Mouse (Mus musculus) gastrocnemius, postnatal 4 days (tissue): ENCODE results near the gene Amfr. TPM values are rescaled to one million over a fixed set of nuclear protein-coding genes. Genes with fewer than 3 reads are reported as not detected.

ENCODE experiments used
- DNase-seq, 2 experiments: peaks; one replicate each; pipeline ENCODE4 v3.0.0; 2021 to 2022; ENCODE audit warnings: low spot score in 2 of 2, mixed read lengths in 2 of 2
- long read RNA-seq, 2 experiments: library from polyadenylated mRNA; stranded (forward); transcript quantifications; one replicate each; pipeline ENCODE4 v2.0.0; 2021
- total RNA-seq, 2 experiments: library from RNA; stranded (reverse); gene quantifications; 2 replicates each; pipeline ENCODE4 v1.2.3; 2021

Amfr gene
- 10 to 100 TPM; 93.2 to 98.0 TPM for total RNA-seq
- long read RNA-seq, experiment 1, transcript Amfr-201 (14 exons, 3,880 nt) = major isoform, 215 of 255 reads
- long read RNA-seq, experiment 1, partial matches to known transcripts = 7 of 255 reads
- long read RNA-seq, experiment 1, other reads (novel, unspliced or antisense) = 29 of 255 reads
- long read RNA-seq, experiment 2, transcript Amfr-201 (14 exons, 3,880 nt) = major isoform, 289 of 341 reads
- long read RNA-seq, experiment 2, partial matches to known transcripts = 16 of 341 reads
- long read RNA-seq, experiment 2, other reads (novel, unspliced or antisense) = 34 of 341 reads

GRCm38 (mm10) chr8:94012013-94012951 lies at the start of gene Amfr:
Amfr (minus strand) TSS chr8:94012842.
- DNase-seq = peak; percentile 57 to 78

- DNase-seq = peak in 1 of 2 experiments; percentile 50
These were observed 44.7 kb upstream of the Amfr start for GRCm38 (mm10) chr8:94057157-94057854.

- DNase-seq = no peak
These were observed 40.1 kb upstream of the Amfr start for GRCm38 (mm10) chr8:94052696-94053095.

- DNase-seq = no peak
These were observed 35.2 kb upstream of the Amfr start for GRCm38 (mm10) chr8:94047845-94048244.

- no peak for DNase-seq
These were observed 25.2 kb upstream of the Amfr start for GRCm38 (mm10) chr8:94037806-94038205.

- DNase-seq = peak; percentile 74 to 90
These were observed 24.4 kb upstream of the Amfr start, which contains the start of the genes Nudt21 and Ogfod1 for GRCm38 (mm10) chr8:94036944-94037524. Nudt21 (minus strand) TSS chr8:94037031. Ogfod1 (plus strand) TSS chr8:94037198.

GRCm38 (mm10) chr8:94036541-94036940 lies 23.9 kb upstream of the Amfr start:
- peak; percentile 42 to 72 for DNase-seq

GRCm38 (mm10) chr8:94035200-94035599 lies 22.6 kb upstream of the Amfr start:
- no peak for DNase-seq

GRCm38 (mm10) chr8:94033601-94034000 lies 21.0 kb upstream of the Amfr start:
- no peak for DNase-seq

GRCm38 (mm10) chr8:94029701-94030100 lies 17.1 kb upstream of the Amfr start:
- DNase-seq = no peak

- no peak for DNase-seq
These were observed 11.3 kb upstream of the Amfr start for GRCm38 (mm10) chr8:94023916-94024315.

GRCm38 (mm10) chr8:94013026-94013612 lies 477 bp upstream of the Amfr start:
- no peak for DNase-seq

GRCm38 (mm10) chr8:94011076-94012012 lies 1.3 kb downstream of the Amfr start:
- no peak for DNase-seq

GRCm38 (mm10) chr8:94010101-94010705 lies 2.4 kb downstream of the Amfr start:
- no peak for DNase-seq

- DNase-seq = no peak
These were observed 3.3 kb downstream of the Amfr start for GRCm38 (mm10) chr8:94009243-94009845.

- no peak for DNase-seq
These were observed 8.5 kb downstream of the Amfr start for GRCm38 (mm10) chr8:94004139-94004538.

GRCm38 (mm10) chr8:93998961-93999360 lies 13.7 kb downstream of the Amfr start:
- no peak for DNase-seq

- DNase-seq = no peak
These were observed 22.9 kb downstream of the Amfr start for GRCm38 (mm10) chr8:93989739-93990138.

GRCm38 (mm10) chr8:93984731-93985130 lies 27.9 kb downstream of the Amfr start:
- DNase-seq = no peak
